Mouse (Mus musculus) heart, embryonic 15.5 days (tissue): ENCODE measurements around the gene Zfyve28. TPM values are rescaled to one million over a fixed set of nuclear protein-coding genes. Genes with fewer than 3 reads are reported as not detected.

Experiments
- ATAC-seq: fragments of 200-750 bp; cut with Nextera tagmentation; replicated peaks from 2 replicates; pipeline ENCODE4 v1.8.0; 2017; ENCODE audit warnings: low read depth, moderate TSS enrichment; ENCODE audit not compliant: insufficient number of reproducible peaks, insufficient read depth, low FRiP score
- H3K27ac ChIP-seq: fragments of 300-500 bp; sonication (generic); 2 replicates; pipeline ENCODE4 v1.5.1; 2015; ENCODE audit warnings: mild to moderate bottlenecking, inconsistent platforms
- H3K27me3 ChIP-seq: fragments of 300-500 bp; sonication (generic); 2 replicates; pipeline ENCODE4 v1.6.1; 2015; ENCODE audit warnings: inconsistent platforms
- H3K36me3 ChIP-seq: fragments of 300-500 bp; sonication (generic); 2 replicates; pipeline ENCODE4 v1.6.1; 2015; ENCODE audit warnings: mild to moderate bottlenecking, inconsistent platforms
- H3K4me1 ChIP-seq: fragments of 300-500 bp; sonication (generic); replicated peaks from 2 replicates; pipeline ENCODE4 v1.6.1; 2015; ENCODE audit warnings: inconsistent platforms
- H3K4me2 ChIP-seq: fragments of 300-500 bp; sonication (generic); 2 replicates; pipeline ENCODE4 v1.6.1; 2015; ENCODE audit warnings: inconsistent platforms, mild to moderate bottlenecking, moderate library complexity
- H3K4me3 ChIP-seq: fragments of 300-500 bp; sonication (generic); 2 replicates; pipeline ENCODE4 v1.5.1; 2015; ENCODE audit warnings: mild to moderate bottlenecking, inconsistent platforms
- H3K9ac ChIP-seq: fragments of 300-500 bp; sonication (generic); 2 replicates; pipeline ENCODE4 v1.6.1; 2015; ENCODE audit warnings: mild to moderate bottlenecking, inconsistent platforms
- H3K9me3 ChIP-seq: fragments of 300-500 bp; sonication (generic); replicated peaks from 2 replicates; pipeline ENCODE4 v1.6.1; 2016; ENCODE audit warnings: inconsistent platforms
- WGBS: fragments of 180-500 bp; shearing (Covaris S2); methylation state at CpG from one replicate; pipeline ENCODE4 v1.1.7; 2015; ENCODE audit warnings: mixed read lengths; 5-methylcytosine and 5-hydroxymethylcytosine counted together
- polyA plus RNA-seq: library from polyadenylated mRNA; unstranded; fragments of >200 nt; fragmentation: Nextera tagmentation; extraction: Ambion mirVana; gene quantifications from 2 replicates; pipeline ENCODE4 v1.2.1, GENCODE M21; 2015

The Zfyve28 gene
- polyA plus RNA-seq, 1 experiment from 2014 or later = 0.23 TPM

GRCm38 (mm10) chr5:34202006-34202405, 86.2 kb downstream of the Zfyve28 start:
- Histone ChIP-seq H3K36me3 (no peaks in the 10 kb centered on the region), H3K4me3 (no peak overlapping the region), H3K4me2 (no peak overlapping the region), H3K27ac (no peak overlapping the region), H3K27me3 (no peaks in the 10 kb centered on the region), H3K4me1 (peaks cover 23% of the 10 kb centered on the region), H3K9me3 (no peaks in the 10 kb centered on the region), H3K9ac (no peak overlapping the region)
- WGBS = 35% methylated on average over 4 of the region's 4 CpGs
- no peak for ATAC-seq

DNA sequence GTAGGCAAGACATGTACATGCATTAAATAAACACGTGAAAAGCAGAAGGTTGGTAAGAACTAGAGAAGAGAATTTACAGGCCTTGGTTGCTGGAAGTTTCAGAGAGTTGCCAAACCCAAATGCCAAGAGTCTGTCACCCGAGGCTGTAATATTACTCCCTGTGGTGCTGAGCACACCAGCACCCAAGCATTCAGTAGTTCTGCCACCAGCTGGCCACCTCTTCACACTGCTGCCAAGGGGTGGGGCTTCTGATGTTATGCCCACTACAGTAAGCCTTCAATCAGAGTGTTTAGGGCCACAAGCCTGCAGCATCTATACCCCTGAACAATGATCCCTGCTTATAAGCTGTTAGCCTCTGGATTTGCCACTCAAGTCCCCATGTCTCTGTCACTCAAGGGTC, 86.9 kb downstream of the Zfyve28 start:
- Histone ChIP-seq H3K27ac (no peak overlapping the region), H3K36me3 (no peaks in the 10 kb centered on the region), H3K4me1 (peaks cover 23% of the 10 kb centered on the region), H3K9ac (no peak overlapping the region), H3K27me3 (no peaks in the 10 kb centered on the region), H3K9me3 (no peaks in the 10 kb centered on the region), H3K4me2 (no peak overlapping the region), H3K4me3 (no peak overlapping the region)
- 51% methylated on average over 2 of the region's 2 CpGs for WGBS
- ATAC-seq = no peak

- ATAC-seq = no peak
- 80% methylated on average over 6 of the region's 6 CpGs for WGBS
- no peaks in the 10 kb centered on the region for H3K36me3 ChIP-seq
- no peak overlapping the region for H3K27ac ChIP-seq
- no peak overlapping the region for H3K9ac ChIP-seq
- H3K4me3 ChIP-seq = no peak overlapping the region
- no peaks in the 10 kb centered on the region for H3K9me3 ChIP-seq
- H3K27me3 ChIP-seq = no peaks in the 10 kb centered on the region
- H3K4me2 ChIP-seq = no peak overlapping the region
- H3K4me1 ChIP-seq = peaks cover 15% of the 10 kb centered on the region
These were observed 89.6 kb downstream of the Zfyve28 start for GRCm38 (mm10) chr5:34198615-34199014.

- no peak for ATAC-seq
- no peaks in the 10 kb centered on the region for H3K9me3 ChIP-seq
- 68% methylated on average over 4 of the region's 4 CpGs for WGBS
- no peaks in the 10 kb centered on the region for H3K27me3 ChIP-seq
- no peak overlapping the region for H3K27ac ChIP-seq
- no peak overlapping the region for H3K4me2 ChIP-seq
- peaks cover 15% of the 10 kb centered on the region for H3K4me1 ChIP-seq
- H3K4me3 ChIP-seq = no peak overlapping the region
- no peaks in the 10 kb centered on the region for H3K36me3 ChIP-seq
- H3K9ac ChIP-seq = no peak overlapping the region
These were observed 91.0 kb downstream of the Zfyve28 start for GRCm38 (mm10) chr5:34197243-34197642.

DNA sequence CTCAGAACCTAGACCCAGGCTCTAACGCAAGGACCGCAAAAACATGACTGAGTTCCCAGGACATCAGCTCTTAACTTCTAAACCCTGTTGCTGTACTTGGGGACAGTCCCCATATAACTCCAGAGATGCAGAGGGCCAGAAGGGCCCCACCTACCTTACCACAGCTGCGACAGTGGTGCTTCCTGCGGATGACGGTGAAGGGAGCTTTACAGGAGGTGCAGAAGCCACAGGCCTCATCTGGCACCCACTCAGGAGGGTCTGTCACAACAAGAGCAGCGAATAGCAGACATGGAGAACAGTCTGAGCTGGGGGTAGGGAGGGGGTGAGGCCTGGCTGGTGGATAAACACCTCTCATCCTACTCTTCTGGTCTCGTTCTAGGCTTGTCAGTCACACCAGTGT, 91.8 kb downstream of the Zfyve28 start:
- WGBS = 72% methylated on average over 7 of the region's 7 CpGs
- ATAC-seq = no peak; the same call in 1 of the 2 replicates
- Histone ChIP-seq H3K4me1 (peaks cover 9% of the 10 kb centered on the region), H3K9ac (no peak overlapping the region), H3K27ac (no peak overlapping the region), H3K9me3 (no peaks in the 10 kb centered on the region), H3K27me3 (no peaks in the 10 kb centered on the region), H3K36me3 (no peaks in the 10 kb centered on the region), H3K4me2 (no peak overlapping the region), H3K4me3 (no peak overlapping the region)

DNA sequence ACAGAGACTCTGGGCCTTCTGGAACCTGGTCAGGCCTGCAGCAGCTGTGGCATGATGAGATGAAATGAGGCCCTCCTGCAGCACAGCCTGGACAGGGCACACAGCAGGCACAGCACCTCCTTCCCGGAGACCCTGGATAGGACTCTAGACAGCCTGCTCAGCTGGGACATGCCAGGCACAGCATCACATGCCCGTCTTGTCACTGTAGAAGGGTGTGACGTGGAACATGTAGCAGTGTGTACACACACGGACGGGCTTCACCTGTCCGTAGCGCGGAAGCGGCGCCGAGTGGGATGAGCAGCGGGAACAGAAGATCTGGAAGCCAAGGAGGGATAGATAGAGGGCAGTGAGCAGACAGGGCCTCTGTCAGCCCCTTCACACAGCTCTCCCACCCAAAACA, 92.5 kb downstream of the Zfyve28 start:
- Histone ChIP-seq H3K9me3 (no peaks in the 10 kb centered on the region), H3K4me2 (no peak overlapping the region), H3K9ac (no peak overlapping the region), H3K27me3 (no peaks in the 10 kb centered on the region), H3K4me3 (no peak overlapping the region), H3K4me1 (peaks cover 7% of the 10 kb centered on the region), H3K36me3 (no peaks in the 10 kb centered on the region), H3K27ac (no peak overlapping the region)
- no peak for ATAC-seq
- WGBS = 94% methylated on average over 12 of the region's 12 CpGs

- WGBS = 60% methylated on average over 6 of the region's 6 CpGs
- Histone ChIP-seq H3K4me3 (no peak overlapping the region), H3K36me3 (no peaks in the 10 kb centered on the region), H3K27ac (no peak overlapping the region), H3K4me1 (peaks cover 6% of the 10 kb centered on the region; the same call in 1 of the 2 replicates), H3K4me2 (no peak overlapping the region), H3K9me3 (no peaks in the 10 kb centered on the region), H3K27me3 (no peaks in the 10 kb centered on the region), H3K9ac (no peak overlapping the region)
- no peak for ATAC-seq
These were observed 93.1 kb downstream of the Zfyve28 start for GRCm38 (mm10) chr5:34194975-34195662.

DNA sequence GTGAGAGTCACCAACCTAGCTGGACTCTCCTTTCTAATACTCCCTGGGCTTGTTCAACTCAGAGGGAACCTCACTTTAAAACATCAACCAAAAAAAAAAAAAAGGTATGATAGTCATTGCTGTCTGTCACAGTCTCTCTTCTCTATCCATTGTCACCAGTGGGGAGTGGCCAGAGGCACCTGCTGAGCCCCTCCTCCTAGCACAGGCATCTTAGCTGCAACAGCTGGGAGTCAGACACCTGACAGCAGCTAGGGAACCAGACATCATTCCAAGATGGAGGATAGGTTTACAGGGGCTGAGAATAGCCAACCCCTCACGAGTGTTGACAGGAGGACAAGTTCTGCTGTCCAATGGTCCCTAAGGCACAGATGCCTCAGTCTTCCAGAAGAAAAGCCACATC, 93.8 kb downstream of the Zfyve28 start:
- Histone ChIP-seq H3K9ac (no peak overlapping the region), H3K4me1 (peaks cover 11% of the 10 kb centered on the region), H3K4me2 (no peak overlapping the region), H3K4me3 (no peak overlapping the region), H3K27ac (no peak overlapping the region), H3K9me3 (no peaks in the 10 kb centered on the region), H3K36me3 (no peaks in the 10 kb centered on the region), H3K27me3 (no peaks in the 10 kb centered on the region)
- WGBS = 47% methylated on average over 1 of the region's 1 CpGs
- no peak for ATAC-seq

DNA sequence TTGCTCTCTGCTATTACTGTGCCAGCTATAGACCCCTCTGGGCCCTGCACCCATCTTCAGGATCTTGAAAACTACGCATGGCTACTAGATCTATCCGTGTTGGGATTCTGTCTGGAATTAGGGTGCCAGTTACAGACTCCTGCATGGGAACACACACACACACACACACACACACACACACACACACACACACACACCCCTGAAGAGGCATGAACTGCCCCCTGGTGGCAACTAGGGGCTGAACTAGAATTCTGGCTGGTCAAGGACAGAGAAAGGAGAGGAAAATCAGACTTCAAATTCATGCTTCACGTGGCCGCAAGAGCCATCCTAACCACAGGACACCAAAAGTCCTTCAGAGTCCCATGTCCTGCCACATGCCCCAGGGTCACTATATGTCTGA, 96.4 kb downstream of the Zfyve28 start:
- Histone ChIP-seq H3K9me3 (no peaks in the 10 kb centered on the region), H3K27ac (no peak overlapping the region), H3K4me1 (peaks cover 24% of the 10 kb centered on the region), H3K4me3 (no peak overlapping the region), H3K4me2 (no peak overlapping the region), H3K36me3 (no peaks in the 10 kb centered on the region), H3K27me3 (no peaks in the 10 kb centered on the region), H3K9ac (no peak overlapping the region)
- no peak for ATAC-seq
- 73% methylated on average over 4 of the region's 4 CpGs for WGBS

GRCm38 (mm10) chr5:34191021-34191420, 97.2 kb downstream of the Zfyve28 start:
- Histone ChIP-seq H3K9me3 (no peaks in the 10 kb centered on the region), H3K4me1 (peaks cover 32% of the 10 kb centered on the region), H3K4me3 (no peak overlapping the region), H3K36me3 (no peaks in the 10 kb centered on the region), H3K27me3 (no peaks in the 10 kb centered on the region), H3K4me2 (no peak overlapping the region), H3K9ac (no peak overlapping the region), H3K27ac (no peak overlapping the region)
- no peak for ATAC-seq
- WGBS = 52% methylated on average over 4 of the region's 4 CpGs

DNA sequence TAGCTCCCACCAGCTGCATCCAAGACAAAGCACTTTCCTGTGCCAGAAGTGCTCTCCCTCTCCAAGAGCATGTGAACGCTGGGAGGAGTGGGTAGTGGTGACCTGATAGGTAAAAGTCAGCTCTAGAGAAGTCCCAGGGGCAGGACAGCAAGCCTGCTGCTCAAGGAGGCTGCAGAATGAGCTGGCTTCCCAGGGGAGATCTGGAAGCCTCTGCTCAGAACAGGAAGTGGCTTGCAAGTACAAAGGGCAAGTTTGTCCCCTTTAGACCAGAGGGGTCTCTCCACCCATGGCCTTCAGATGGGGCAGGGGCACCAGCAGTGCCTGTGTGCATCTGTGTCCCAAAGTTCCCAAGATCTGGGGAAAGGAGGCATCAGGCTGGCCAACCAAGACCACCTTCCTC, 98.7 kb downstream of the Zfyve28 start:
- H3K27ac ChIP-seq = peak overlapping the region; percentile 24; the same call in 1 of the 2 replicates
- no peak overlapping the region for H3K4me2 ChIP-seq
- peaks cover 47% of the 10 kb centered on the region for H3K4me1 ChIP-seq
- no peaks in the 10 kb centered on the region for H3K36me3 ChIP-seq
- ATAC-seq = no peak
- H3K27me3 ChIP-seq = no peaks in the 10 kb centered on the region
- no peak overlapping the region for H3K9ac ChIP-seq
- no peak overlapping the region for H3K4me3 ChIP-seq
- H3K9me3 ChIP-seq = no peaks in the 10 kb centered on the region
- WGBS = 46% methylated on average over 1 of the region's 1 CpGs

DNA sequence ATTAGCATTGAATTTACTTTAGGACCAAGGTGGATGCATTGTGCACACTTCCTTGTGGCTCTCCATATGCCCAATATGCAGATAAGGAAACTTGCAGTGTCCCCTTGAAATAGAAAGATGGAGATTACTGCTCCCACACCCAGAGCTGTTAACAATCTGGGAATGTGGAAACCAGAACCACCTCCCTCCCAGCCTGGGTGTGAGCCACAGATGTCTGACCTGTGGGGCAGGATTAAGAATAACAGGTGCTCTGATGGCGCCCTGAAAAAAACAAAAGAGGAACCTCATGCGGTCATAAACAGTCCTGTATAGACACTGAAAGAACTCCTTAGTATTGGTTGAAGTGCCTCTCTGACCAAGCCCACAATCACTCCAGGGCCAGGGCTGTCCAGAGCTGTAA, 99.4 kb downstream of the Zfyve28 start:
- peaks cover 54% of the 10 kb centered on the region for H3K4me1 ChIP-seq
- H3K9ac ChIP-seq = no peak overlapping the region
- WGBS = 67% methylated on average over 2 of the region's 2 CpGs

More for the DNA sequence above, 99.4 kb downstream of the Zfyve28 start:
- H3K4me3 ChIP-seq = peak overlapping the region; percentile 97; the same call in 1 of the 2 replicates
- no peaks in the 10 kb centered on the region for H3K9me3 ChIP-seq
- H3K27ac ChIP-seq = peak overlapping the region; percentile 87; the same call in 1 of the 2 replicates
- H3K36me3 ChIP-seq = no peaks in the 10 kb centered on the region
- H3K4me2 ChIP-seq = peak overlapping the region; percentile 82
- no peak for ATAC-seq
- no peaks in the 10 kb centered on the region for H3K27me3 ChIP-seq
